Mouse (Mus musculus): ENCODE measurements at regions not wholly inside any gene's neighbourhood (a gene's known extent, or its start where the extent isn't known, plus 50 kb on each side); places are given as distances from the start of the nearest gene placed in this dataset.

DNA sequence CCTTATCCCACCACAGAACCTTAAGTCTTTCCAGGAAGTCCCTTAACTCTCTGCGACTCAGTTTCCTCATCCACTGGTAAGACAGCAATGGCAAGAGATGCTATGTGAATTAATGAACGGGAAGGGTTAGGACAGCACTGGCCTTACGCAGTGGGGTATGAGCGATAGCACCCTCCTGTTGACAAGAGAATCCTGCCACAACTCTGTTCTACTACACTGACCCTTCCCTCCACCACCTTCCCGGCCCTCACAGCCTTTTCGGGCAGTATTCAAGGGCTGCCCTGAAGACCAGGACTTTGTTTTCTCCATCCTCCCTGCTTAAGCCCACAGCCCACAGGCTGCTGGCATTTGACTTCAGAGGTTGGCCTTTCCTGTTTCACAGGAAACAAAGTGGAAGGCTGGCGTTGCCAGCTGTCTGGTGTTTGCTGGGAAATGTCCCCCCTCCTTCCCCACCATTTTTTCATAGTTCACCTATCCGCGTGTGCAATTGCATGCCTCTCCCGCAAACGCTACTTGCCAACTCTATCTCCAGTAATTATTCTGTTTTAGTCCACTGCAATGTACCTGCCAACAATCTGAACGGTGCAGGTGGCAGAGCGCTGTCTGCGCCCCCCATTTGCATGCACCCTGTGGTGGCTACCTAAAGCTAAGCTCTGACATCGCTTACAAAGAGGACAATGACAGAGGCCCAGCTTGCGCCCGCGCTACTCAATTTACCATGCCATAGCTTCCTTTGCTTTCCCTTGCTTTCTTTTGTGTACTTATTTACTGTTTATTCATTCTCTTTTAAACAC lies 251.2 kb upstream of the Sp8 start:
- Histone ChIP-seq H3K27me3 (ENCODE audit: insufficient read depth, low read length) (no peaks in the 10 kb centered on the region), H3K4me3 (ENCODE audit: low read depth, low read length) (no peak overlapping the region), H3K27ac (ENCODE audit: low read depth) (no peak overlapping the region), H3K36me3 (ENCODE audit: insufficient read depth) (no peaks in the 10 kb centered on the region), H3K9me3 (ENCODE audit: low read depth, low read length) (no peaks in the 10 kb centered on the region), H3K4me1 (ENCODE audit: insufficient read depth) (no peaks in the 10 kb centered on the region), H3K9ac (no peak overlapping the region), H3K4me2 (no peak overlapping the region)
- TF ChIP-seq CTCF (IDR thresholded peaks at IDR 0.05; ENCODE audit: low read depth): no peak
- 50% methylated on average over 18 of the region's 18 CpGs for WGBS
- DNase-seq: no peak
- ATAC-seq (ENCODE audit: insufficient read depth): no peak

DNA sequence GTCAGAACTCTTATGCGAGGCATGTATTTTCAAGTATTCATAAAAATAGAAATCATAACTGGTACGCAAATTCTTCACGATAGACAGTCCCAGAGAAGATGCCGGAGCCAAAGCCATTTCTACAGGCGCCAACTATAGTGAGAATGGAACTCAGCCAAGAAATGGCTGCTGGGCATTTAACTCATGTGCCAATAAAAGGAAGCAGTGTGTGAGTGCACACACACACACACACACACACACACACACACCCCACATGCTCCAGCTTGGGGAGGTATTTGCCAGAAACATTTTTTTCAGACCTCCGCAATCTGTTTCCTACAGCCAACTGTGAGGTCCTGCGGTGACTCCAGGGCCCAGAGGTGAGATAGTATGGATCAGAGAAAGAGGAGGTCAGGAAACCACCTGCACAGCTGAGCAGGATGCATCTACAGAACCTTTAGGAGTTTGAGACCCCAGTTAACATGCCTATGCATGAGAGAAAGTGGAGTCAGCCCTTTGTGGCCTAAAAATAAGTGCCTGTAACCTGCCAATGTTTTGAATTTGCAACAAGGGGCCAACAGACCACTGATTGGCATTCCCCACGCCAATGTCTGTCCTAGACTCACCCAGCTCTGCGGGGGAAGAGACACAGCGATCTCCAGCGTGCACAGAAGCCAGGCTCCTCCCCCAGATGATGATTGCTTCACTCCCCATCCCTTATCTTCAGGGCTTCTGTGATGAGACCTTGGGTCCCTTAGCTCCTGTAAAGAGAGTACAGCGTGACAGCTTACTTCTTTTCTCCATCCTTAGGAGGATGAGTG lies 262.1 kb upstream of the Sp8 start:
- H3K4me1 ChIP-seq (ENCODE audit: insufficient read depth): no peaks in the 10 kb centered on the region
- no peak for TF ChIP-seq CTCF (IDR thresholded peaks at IDR 0.05; ENCODE audit: low read depth)
- H3K4me3 ChIP-seq (ENCODE audit: low read depth, low read length): no peak overlapping the region
- no peak overlapping the region for H3K4me2 ChIP-seq
- ATAC-seq (ENCODE audit: insufficient read depth) (0 out of 2 replicates have a peak, but pooled peaks have one; percentile 24), DNase-seq (peak; percentile 43)
- no peaks in the 10 kb centered on the region for H3K36me3 ChIP-seq (ENCODE audit: insufficient read depth)
- H3K27me3 ChIP-seq (ENCODE audit: insufficient read depth, low read length): no peaks in the 10 kb centered on the region
- WGBS: 62% methylated on average over 12 of the region's 12 CpGs
- no peaks in the 10 kb centered on the region for H3K9me3 ChIP-seq (ENCODE audit: low read depth, low read length)
- H3K27ac ChIP-seq (ENCODE audit: low read depth): no peak overlapping the region
- H3K9ac ChIP-seq: no peak overlapping the region

DNA sequence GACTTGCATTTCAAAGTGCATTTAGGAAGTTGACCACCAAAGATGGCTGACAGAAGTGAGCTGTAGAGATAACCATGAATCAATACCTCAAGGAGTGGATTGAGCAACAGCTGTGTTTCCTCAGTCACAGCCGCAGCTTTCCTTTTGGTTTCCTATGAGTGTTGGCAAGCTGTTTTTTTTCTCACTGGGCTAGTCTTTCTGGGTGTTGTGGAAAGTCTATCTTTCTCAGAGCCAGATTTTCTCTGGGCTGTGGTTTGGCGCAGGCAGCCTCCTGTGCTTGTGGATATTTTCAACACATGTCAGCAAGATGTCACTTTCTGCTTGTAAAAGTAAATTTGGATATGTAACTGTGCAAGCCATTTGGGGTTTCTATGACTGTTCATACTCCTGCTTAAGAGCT lies 268.6 kb upstream of the Sp4 start:
- ATAC-seq (ENCODE audit: insufficient read depth) (peak; percentile 90), DNase-seq (peak; percentile 92)
- no peak for TF ChIP-seq CTCF (IDR thresholded peaks at IDR 0.05; ENCODE audit: low read depth)
- no peaks in the 10 kb centered on the region for H3K27me3 ChIP-seq (ENCODE audit: insufficient read depth, low read length)
- no peak overlapping the region for H3K9ac ChIP-seq
- H3K4me3 ChIP-seq (ENCODE audit: low read depth, low read length): no peak overlapping the region
- no peak overlapping the region for H3K27ac ChIP-seq (ENCODE audit: low read depth)
- no peaks in the 10 kb centered on the region for H3K4me1 ChIP-seq (ENCODE audit: insufficient read depth)
- WGBS: 15% methylated on average over 2 of the region's 2 CpGs
- no peak overlapping the region for H3K4me2 ChIP-seq
- H3K36me3 ChIP-seq (ENCODE audit: insufficient read depth): no peaks in the 10 kb centered on the region
- no peaks in the 10 kb centered on the region for H3K9me3 ChIP-seq (ENCODE audit: low read depth, low read length)

DNA sequence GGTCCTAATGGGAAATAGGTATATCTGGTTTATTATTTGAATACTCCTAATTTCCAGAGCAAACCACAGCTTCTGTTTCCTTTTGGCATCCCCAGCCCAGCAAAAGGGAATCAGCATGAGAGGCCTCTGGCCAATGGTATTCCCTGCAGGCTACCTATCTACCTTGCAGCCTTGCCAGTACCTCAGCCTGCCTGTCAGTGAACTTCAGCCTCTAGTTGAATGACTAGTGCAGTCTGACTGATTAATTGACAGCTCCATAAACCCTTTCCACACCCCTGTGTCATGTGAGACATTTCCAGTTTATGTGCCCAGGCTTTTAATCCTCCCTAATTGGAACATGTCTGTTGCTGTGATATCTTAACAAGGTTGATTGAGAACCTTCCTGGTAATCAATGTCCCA lies 265.4 kb upstream of the Sp4 start:
- ATAC-seq (ENCODE audit: insufficient read depth) (no peak), DNase-seq (no peak)
- Histone ChIP-seq H3K27ac (ENCODE audit: low read depth) (no peak overlapping the region), H3K36me3 (ENCODE audit: insufficient read depth) (no peaks in the 10 kb centered on the region), H3K9me3 (ENCODE audit: low read depth, low read length) (no peaks in the 10 kb centered on the region), H3K9ac (no peak overlapping the region), H3K4me2 (no peak overlapping the region), H3K4me1 (ENCODE audit: insufficient read depth) (no peaks in the 10 kb centered on the region; the same call in 1 of the 2 replicates), H3K27me3 (ENCODE audit: insufficient read depth, low read length) (no peaks in the 10 kb centered on the region), H3K4me3 (ENCODE audit: low read depth, low read length) (no peak overlapping the region)
- TF ChIP-seq CTCF (IDR thresholded peaks at IDR 0.05; ENCODE audit: low read depth): no peak

DNA sequence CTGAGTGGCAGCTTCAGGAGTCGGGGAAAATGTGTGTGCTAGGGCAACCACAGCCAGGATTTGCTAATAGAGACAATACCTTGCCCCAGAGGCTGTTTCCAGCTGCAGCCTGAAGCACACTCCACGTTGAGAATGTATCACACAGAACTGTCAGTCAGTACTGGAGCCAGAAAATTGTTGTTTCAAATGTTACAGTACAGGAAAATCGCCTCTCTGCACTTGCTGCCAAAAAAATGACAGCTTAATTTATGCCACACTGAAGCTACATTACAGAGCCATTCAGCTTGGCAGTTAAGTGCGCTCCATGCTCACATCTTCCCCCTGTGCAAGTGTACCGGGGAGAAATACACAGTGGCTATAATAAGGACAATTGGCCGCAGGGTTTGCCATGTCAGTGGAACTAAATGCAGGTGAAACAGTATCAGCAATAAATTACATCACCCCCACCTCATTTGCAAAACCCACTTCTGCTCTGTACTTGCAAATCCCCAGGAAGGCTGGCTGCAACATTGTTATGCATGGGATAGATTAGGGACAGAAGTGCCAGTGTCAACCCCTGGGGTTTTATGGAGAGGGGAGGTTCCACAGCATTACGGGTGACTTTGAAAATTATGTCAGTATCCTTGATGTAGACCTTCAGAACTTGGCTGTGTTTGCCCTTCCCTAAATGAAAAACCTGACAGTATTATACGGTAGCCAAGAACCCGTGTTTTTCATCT lies 263.3 kb upstream of the Sp4 start:
- WGBS: 29% methylated on average over 9 of the region's 9 CpGs
- Histone ChIP-seq H3K4me1 (ENCODE audit: insufficient read depth) (no peaks in the 10 kb centered on the region; the same call in 1 of the 2 replicates), H3K27ac (ENCODE audit: low read depth) (no peak overlapping the region), H3K9ac (no peak overlapping the region), H3K36me3 (ENCODE audit: insufficient read depth) (no peaks in the 10 kb centered on the region), H3K9me3 (ENCODE audit: low read depth, low read length) (no peaks in the 10 kb centered on the region), H3K4me3 (ENCODE audit: low read depth, low read length) (no peak overlapping the region), H3K4me2 (no peak overlapping the region), H3K27me3 (ENCODE audit: insufficient read depth, low read length) (no peaks in the 10 kb centered on the region)
- TF ChIP-seq CTCF (IDR thresholded peaks at IDR 0.05; ENCODE audit: low read depth): no peak
- DNase-seq (peak; percentile 89), ATAC-seq (ENCODE audit: insufficient read depth) (peak; percentile 89)

DNA sequence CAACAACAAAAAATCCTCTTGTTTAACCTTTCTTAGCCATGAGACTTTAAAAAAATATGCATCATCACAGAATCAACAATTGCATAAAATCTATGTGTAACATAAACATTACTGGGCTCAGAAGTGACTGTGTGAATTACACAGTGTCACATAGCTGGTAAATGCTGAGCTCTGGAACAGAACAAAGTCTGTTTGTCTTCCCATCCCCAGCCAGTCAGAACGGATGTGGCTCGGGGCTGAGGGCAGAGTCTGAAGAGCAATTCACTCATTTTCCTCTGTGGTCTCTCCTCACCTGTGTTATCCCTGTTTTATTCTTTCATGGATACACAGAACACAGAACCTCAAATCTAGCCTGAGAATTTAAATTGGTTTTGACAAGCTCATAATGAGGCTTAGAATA lies 261.0 kb upstream of the Sp4 start:
- Histone ChIP-seq H3K9me3 (ENCODE audit: low read depth, low read length) (no peaks in the 10 kb centered on the region), H3K27ac (ENCODE audit: low read depth) (no peak overlapping the region), H3K36me3 (ENCODE audit: insufficient read depth) (no peaks in the 10 kb centered on the region), H3K9ac (no peak overlapping the region), H3K4me3 (ENCODE audit: low read depth, low read length) (no peak overlapping the region), H3K4me2 (no peak overlapping the region), H3K27me3 (ENCODE audit: insufficient read depth, low read length) (no peaks in the 10 kb centered on the region), H3K4me1 (ENCODE audit: insufficient read depth) (no peaks in the 10 kb centered on the region; the same call in 1 of the 2 replicates)
- WGBS: 14% methylated on average over 2 of the region's 2 CpGs
- DNase-seq (peak; percentile 45), ATAC-seq (ENCODE audit: insufficient read depth) (peak; percentile 60; the same call in 1 of the 2 replicates)
- TF ChIP-seq CTCF (IDR thresholded peaks at IDR 0.05; ENCODE audit: low read depth): no peak

DNA sequence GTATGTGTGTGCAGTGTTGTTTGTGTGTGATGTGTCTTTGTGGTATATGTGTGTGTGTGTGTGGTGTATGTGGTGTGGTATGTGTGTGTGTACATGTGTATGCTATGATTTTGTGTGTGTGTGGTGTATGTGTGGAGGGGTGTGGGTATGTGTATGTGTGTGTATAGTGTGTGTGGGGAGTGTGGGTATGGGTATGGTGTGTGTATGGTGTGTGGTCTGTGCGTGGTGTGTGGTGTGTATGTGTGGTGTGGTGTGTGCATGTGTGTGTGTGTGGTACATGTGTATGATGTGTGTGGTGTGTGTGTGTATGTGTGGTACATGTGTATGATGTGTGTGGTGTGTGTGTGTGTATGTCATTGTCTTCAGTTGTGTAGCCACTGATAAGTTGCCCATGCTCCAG lies 247.8 kb upstream of the Sp4 start:
- no peaks in the 10 kb centered on the region for H3K4me1 ChIP-seq (ENCODE audit: insufficient read depth)
- H3K9ac ChIP-seq: no peak overlapping the region
- DNase-seq (no peak), ATAC-seq (ENCODE audit: insufficient read depth) (no peak)
- no peaks in the 10 kb centered on the region for H3K36me3 ChIP-seq (ENCODE audit: insufficient read depth)
- no peaks in the 10 kb centered on the region for H3K27me3 ChIP-seq (ENCODE audit: insufficient read depth, low read length)
- no peak overlapping the region for H3K27ac ChIP-seq (ENCODE audit: low read depth)
- no peak for TF ChIP-seq CTCF (IDR thresholded peaks at IDR 0.05; ENCODE audit: low read depth)
- H3K4me3 ChIP-seq (ENCODE audit: low read depth, low read length): no peak overlapping the region
- H3K9me3 ChIP-seq (ENCODE audit: low read depth, low read length): no peaks in the 10 kb centered on the region
- no peak overlapping the region for H3K4me2 ChIP-seq
- 88% methylated on average over 1 of the region's 1 CpGs for WGBS
